Mouse (Mus musculus): ENCODE measurements at regions not wholly inside any gene's neighbourhood (a gene's known extent, or its start where the extent isn't known, plus 50 kb on each side); places are given as distances from the start of the nearest gene placed in this dataset.
A peak's percentile ranks its signal among the peaks of the same experiment; 100 is the strongest.

DNA sequence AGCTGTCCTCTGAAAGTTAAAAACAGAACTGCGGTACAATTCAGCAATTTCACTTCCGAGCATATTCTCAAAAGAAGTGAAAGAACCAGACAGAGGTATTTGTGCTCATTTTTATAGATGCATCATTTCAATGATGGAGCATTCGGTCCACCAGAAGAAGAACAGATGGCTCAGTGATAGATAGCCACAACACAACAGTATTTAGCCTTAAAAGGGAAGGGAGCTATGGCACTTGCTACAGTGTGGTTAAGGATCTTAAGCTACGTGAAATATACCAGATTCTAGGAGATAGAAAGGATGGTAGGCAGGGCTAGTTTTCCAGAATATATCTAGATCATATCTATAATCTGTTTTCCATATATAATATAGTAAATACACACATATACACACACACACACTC lies 77.5 kb upstream of the Gadd45a start:
- Histone ChIP-seq H3K4me3 (replicated peaks; ENCODE audit: low read depth, low read length) (no peak overlapping the region), H3K27me3 (ENCODE audit: control insufficient read depth, insufficient read depth, low read length) (no peaks in the 10 kb centered on the region), H3K36me3 (ENCODE audit: control insufficient read depth, insufficient read depth, low read length) (no peaks in the 10 kb centered on the region), H3K27ac (replicated peaks; ENCODE audit: low read depth, low read length) (no peak overlapping the region), H3K9ac (replicated peaks; ENCODE audit: low read length) (no peak overlapping the region), H3K4me1 (ENCODE audit: control insufficient read depth, insufficient read depth, low read length) (0 out of 2 replicates have a peak, but pooled peaks cover 2% of the 10 kb centered on the region), H3K4me2 (ENCODE audit: low read length) (no peak overlapping the region), H3K9me3 (ENCODE audit: control insufficient read depth, low read length) (no peaks in the 10 kb centered on the region)
- no peak for ATAC-seq (ENCODE audit: low FRiP score, low TSS enrichment)
- 90% methylated on average over 4 of the region's 4 CpGs for WGBS
- DNase-seq, result no peak

DNA sequence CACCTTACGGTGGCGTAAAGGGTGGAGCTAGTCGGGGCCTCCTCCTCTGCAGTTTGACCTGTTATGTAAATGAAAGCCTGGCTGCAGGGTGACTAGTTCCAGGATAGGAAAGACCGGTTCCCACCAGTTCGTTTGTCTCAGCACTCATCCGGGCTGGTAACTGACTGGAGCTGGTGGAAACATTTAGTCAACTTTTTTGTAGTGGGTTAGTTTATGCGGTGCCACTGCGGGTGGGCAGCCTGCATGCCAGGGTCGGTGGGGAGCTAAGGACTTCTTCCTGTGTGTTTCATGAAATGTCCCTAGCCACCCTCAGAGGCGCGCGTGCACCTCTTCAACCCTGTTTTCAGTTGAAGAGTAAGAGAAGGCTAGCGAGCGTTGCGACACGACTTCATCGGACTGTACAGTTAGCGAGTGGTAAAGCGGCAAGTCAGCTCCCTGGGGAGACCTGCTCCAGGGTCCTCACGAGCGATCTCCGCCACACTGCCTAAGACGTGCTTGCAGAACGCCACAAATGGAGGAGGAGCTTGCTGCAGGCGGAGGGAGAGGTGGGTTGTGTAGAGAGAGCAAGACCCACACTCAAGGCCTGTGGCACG lies 76.5 kb upstream of the Gadd45a start:
- 10% methylated on average over 26 of the region's 26 CpGs for WGBS
- H3K9me3 ChIP-seq (ENCODE audit: control insufficient read depth, low read length), result no peaks in the 10 kb centered on the region
- H3K9ac ChIP-seq (replicated peaks; ENCODE audit: low read length), result peak overlapping the region; percentile 21; the same call in 1 of the 2 replicates
- peak; percentile 61 for DNase-seq
- H3K36me3 ChIP-seq (ENCODE audit: control insufficient read depth, insufficient read depth, low read length), result no peaks in the 10 kb centered on the region
- no peak overlapping the region for H3K27ac ChIP-seq (replicated peaks; ENCODE audit: low read depth, low read length)
- H3K4me1 ChIP-seq (ENCODE audit: control insufficient read depth, insufficient read depth, low read length), result 0 out of 2 replicates have a peak, but pooled peaks cover 2% of the 10 kb centered on the region
- H3K4me2 ChIP-seq (ENCODE audit: low read length), result peak overlapping the region; percentile 52
- 0 out of 2 replicates have a peak, but pooled peaks have one; percentile 17 for ATAC-seq (ENCODE audit: low FRiP score, low TSS enrichment)
- peak overlapping the region; percentile 20 for H3K4me3 ChIP-seq (replicated peaks; ENCODE audit: low read depth, low read length)
- no peaks in the 10 kb centered on the region for H3K27me3 ChIP-seq (ENCODE audit: control insufficient read depth, insufficient read depth, low read length)

- peak overlapping the region; percentile 52; the same call in 1 of the 2 replicates for H3K4me2 ChIP-seq (ENCODE audit: low read length)
- no peaks in the 10 kb centered on the region for H3K27me3 ChIP-seq (ENCODE audit: control insufficient read depth, insufficient read depth, low read length)
- no peak for ATAC-seq (ENCODE audit: low FRiP score, low TSS enrichment)
- 0 out of 2 replicates have a peak, but pooled peaks cover 2% of the 10 kb centered on the region for H3K4me1 ChIP-seq (ENCODE audit: control insufficient read depth, insufficient read depth, low read length)
- H3K4me3 ChIP-seq (replicated peaks; ENCODE audit: low read depth, low read length), result no peak overlapping the region
- 64% methylated on average over 4 of the region's 4 CpGs for WGBS
- no peaks in the 10 kb centered on the region for H3K36me3 ChIP-seq (ENCODE audit: control insufficient read depth, insufficient read depth, low read length)
- no peak for DNase-seq
- no peak overlapping the region for H3K9ac ChIP-seq (replicated peaks; ENCODE audit: low read length)
- no peak overlapping the region for H3K27ac ChIP-seq (replicated peaks; ENCODE audit: low read depth, low read length)
- no peaks in the 10 kb centered on the region for H3K9me3 ChIP-seq (ENCODE audit: control insufficient read depth, low read length)
These were observed 76.0 kb upstream of the Gadd45a start for GRCm38 (mm10) chr6:67113261-67113660.

GRCm38 (mm10) chr6:67112311-67112710 lies 75.1 kb upstream of the Gadd45a start:
- H3K36me3 ChIP-seq (ENCODE audit: control insufficient read depth, insufficient read depth, low read length), result no peaks in the 10 kb centered on the region
- ATAC-seq (ENCODE audit: low FRiP score, low TSS enrichment) (no peak), DNase-seq (no peak)
- WGBS, result 57% methylated on average over 6 of the region's 6 CpGs
- H3K9me3 ChIP-seq (ENCODE audit: control insufficient read depth, low read length), result no peaks in the 10 kb centered on the region
- no peak overlapping the region for H3K4me2 ChIP-seq (ENCODE audit: low read length)
- no peak overlapping the region for H3K27ac ChIP-seq (replicated peaks; ENCODE audit: low read depth, low read length)
- H3K9ac ChIP-seq (replicated peaks; ENCODE audit: low read length), result no peak overlapping the region
- 0 out of 2 replicates have a peak, but pooled peaks cover 2% of the 10 kb centered on the region for H3K4me1 ChIP-seq (ENCODE audit: control insufficient read depth, insufficient read depth, low read length)
- H3K4me3 ChIP-seq (replicated peaks; ENCODE audit: low read depth, low read length), result no peak overlapping the region
- no peaks in the 10 kb centered on the region for H3K27me3 ChIP-seq (ENCODE audit: control insufficient read depth, insufficient read depth, low read length)

- no peaks in the 10 kb centered on the region for H3K9me3 ChIP-seq (ENCODE audit: control insufficient read depth, low read length)
- no peaks in the 10 kb centered on the region for H3K36me3 ChIP-seq (ENCODE audit: control insufficient read depth, insufficient read depth, low read length)
- WGBS, result 53% methylated on average over 2 of the region's 2 CpGs
- H3K4me3 ChIP-seq (replicated peaks; ENCODE audit: low read depth, low read length), result no peak overlapping the region
- H3K4me1 ChIP-seq (ENCODE audit: control insufficient read depth, insufficient read depth, low read length), result 0 out of 2 replicates have a peak, but pooled peaks cover 2% of the 10 kb centered on the region
- no peak overlapping the region for H3K4me2 ChIP-seq (ENCODE audit: low read length)
- DNase-seq (no peak), ATAC-seq (ENCODE audit: low FRiP score, low TSS enrichment) (no peak)
- no peak overlapping the region for H3K27ac ChIP-seq (replicated peaks; ENCODE audit: low read depth, low read length)
- no peak overlapping the region for H3K9ac ChIP-seq (replicated peaks; ENCODE audit: low read length)
- H3K27me3 ChIP-seq (ENCODE audit: control insufficient read depth, insufficient read depth, low read length), result no peaks in the 10 kb centered on the region
These were observed 74.3 kb upstream of the Gadd45a start for GRCm38 (mm10) chr6:67111581-67111980.

- 72% methylated on average over 1 of the region's 1 CpGs for WGBS
- no peak for DNase-seq
- H3K36me3 ChIP-seq (ENCODE audit: control insufficient read depth, insufficient read depth, low read length), result no peaks in the 10 kb centered on the region
- no peak overlapping the region for H3K9ac ChIP-seq (replicated peaks; ENCODE audit: low read length)
- no peak overlapping the region for H3K4me3 ChIP-seq (replicated peaks; ENCODE audit: low read depth, low read length)
- H3K27ac ChIP-seq (replicated peaks; ENCODE audit: low read depth, low read length), result no peak overlapping the region
- 0 out of 2 replicates have a peak, but pooled peaks cover 2% of the 10 kb centered on the region for H3K4me1 ChIP-seq (ENCODE audit: control insufficient read depth, insufficient read depth, low read length)
- no peaks in the 10 kb centered on the region for H3K27me3 ChIP-seq (ENCODE audit: control insufficient read depth, insufficient read depth, low read length)
- H3K4me2 ChIP-seq (ENCODE audit: low read length), result no peak overlapping the region
- no peaks in the 10 kb centered on the region for H3K9me3 ChIP-seq (ENCODE audit: control insufficient read depth, low read length)
- no peak for ATAC-seq (ENCODE audit: low FRiP score, low TSS enrichment)
These were observed 73.1 kb upstream of the Gadd45a start for GRCm38 (mm10) chr6:67110391-67110790.

- H3K9ac ChIP-seq (replicated peaks; ENCODE audit: low read length), result no peak overlapping the region
- no peak overlapping the region for H3K4me2 ChIP-seq (ENCODE audit: low read length)
- no peak overlapping the region for H3K27ac ChIP-seq (replicated peaks; ENCODE audit: low read depth, low read length)
- WGBS, result 64% methylated on average over 4 of the region's 4 CpGs
- H3K9me3 ChIP-seq (ENCODE audit: control insufficient read depth, low read length), result no peaks in the 10 kb centered on the region
- H3K36me3 ChIP-seq (ENCODE audit: control insufficient read depth, insufficient read depth, low read length), result no peaks in the 10 kb centered on the region
- no peak for ATAC-seq (ENCODE audit: low FRiP score, low TSS enrichment)
- H3K27me3 ChIP-seq (ENCODE audit: control insufficient read depth, insufficient read depth, low read length), result no peaks in the 10 kb centered on the region
- H3K4me1 ChIP-seq (ENCODE audit: control insufficient read depth, insufficient read depth, low read length), result 0 out of 2 replicates have a peak, but pooled peaks cover 2% of the 10 kb centered on the region
- no peak for DNase-seq
- no peak overlapping the region for H3K4me3 ChIP-seq (replicated peaks; ENCODE audit: low read depth, low read length)
These were observed 72.5 kb upstream of the Gadd45a start for GRCm38 (mm10) chr6:67109774-67110173.

DNA sequence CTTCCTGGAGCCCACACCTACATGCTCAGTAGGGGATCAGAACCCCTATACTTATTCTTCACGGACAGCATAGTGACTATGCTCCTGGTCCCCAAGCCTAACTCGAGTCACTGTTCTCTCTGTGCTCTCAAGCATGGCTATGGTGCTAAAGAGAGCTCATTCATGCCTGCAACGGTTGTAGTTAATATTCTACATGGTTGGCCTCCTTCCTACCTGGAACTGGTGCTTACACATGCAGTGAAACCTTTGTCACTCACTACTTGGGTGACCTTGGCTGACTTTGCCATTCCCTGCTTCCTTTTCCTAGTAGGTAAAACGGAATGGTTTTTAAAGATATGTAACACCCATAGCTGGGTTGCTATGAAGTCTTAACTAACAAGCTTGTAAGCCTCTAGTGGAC lies 70.3 kb upstream of the Gadd45a start:
- no peak for ATAC-seq (ENCODE audit: low FRiP score, low TSS enrichment)

DNA sequence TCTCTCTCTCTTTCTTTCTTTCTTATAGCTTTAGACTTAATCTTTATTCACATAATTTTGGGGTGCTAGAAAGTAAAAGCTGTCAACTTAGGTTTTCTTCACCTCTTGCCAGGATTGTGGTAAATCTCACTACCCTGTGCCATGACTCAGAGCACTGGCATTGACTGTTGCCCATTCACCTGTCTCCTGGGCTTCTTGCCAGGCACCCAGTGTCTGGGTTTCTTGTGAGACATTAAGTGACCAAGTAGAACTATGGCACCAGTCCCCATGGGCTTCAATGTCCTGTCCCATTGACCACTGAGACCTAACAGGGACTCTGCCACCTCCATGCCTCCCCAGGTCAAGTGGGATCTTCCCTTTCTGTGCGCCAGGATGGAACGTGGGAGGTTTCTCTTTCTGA lies 69.2 kb upstream of the Gadd45a start:
- no peaks in the 10 kb centered on the region for H3K4me1 ChIP-seq (ENCODE audit: control insufficient read depth, insufficient read depth, low read length)
- H3K4me2 ChIP-seq (ENCODE audit: low read length), result no peak overlapping the region
- H3K4me3 ChIP-seq (replicated peaks; ENCODE audit: low read depth, low read length), result no peak overlapping the region
- 93% methylated on average over 2 of the region's 2 CpGs for WGBS
- H3K27ac ChIP-seq (replicated peaks; ENCODE audit: low read depth, low read length), result no peak overlapping the region
- H3K27me3 ChIP-seq (ENCODE audit: control insufficient read depth, insufficient read depth, low read length), result no peaks in the 10 kb centered on the region
- ATAC-seq (ENCODE audit: low FRiP score, low TSS enrichment) (no peak), DNase-seq (no peak)
- H3K36me3 ChIP-seq (ENCODE audit: control insufficient read depth, insufficient read depth, low read length), result no peaks in the 10 kb centered on the region
- no peak overlapping the region for H3K9ac ChIP-seq (replicated peaks; ENCODE audit: low read length)
- no peaks in the 10 kb centered on the region for H3K9me3 ChIP-seq (ENCODE audit: control insufficient read depth, low read length)

More for the DNA sequence above, 70.3 kb upstream of the Gadd45a start:
- no peak overlapping the region for H3K27ac ChIP-seq (replicated peaks; ENCODE audit: low read depth, low read length)
- no peaks in the 10 kb centered on the region for H3K9me3 ChIP-seq (ENCODE audit: control insufficient read depth, low read length)
- no peak overlapping the region for H3K9ac ChIP-seq (replicated peaks; ENCODE audit: low read length)
- no peaks in the 10 kb centered on the region for H3K27me3 ChIP-seq (ENCODE audit: control insufficient read depth, insufficient read depth, low read length)
- no peaks in the 10 kb centered on the region for H3K4me1 ChIP-seq (ENCODE audit: control insufficient read depth, insufficient read depth, low read length)
- H3K4me3 ChIP-seq (replicated peaks; ENCODE audit: low read depth, low read length), result no peak overlapping the region
- H3K36me3 ChIP-seq (ENCODE audit: control insufficient read depth, insufficient read depth, low read length), result no peaks in the 10 kb centered on the region
- WGBS, result 70% methylated on average over 4 of the region's 4 CpGs
- DNase-seq, result no peak
- no peak overlapping the region for H3K4me2 ChIP-seq (ENCODE audit: low read length)

Measured in midbrain, embryonic 14.5 days (tissue).